ENCODE assay signal across 10 mouse cellular contexts in the genomic region with DNA sequence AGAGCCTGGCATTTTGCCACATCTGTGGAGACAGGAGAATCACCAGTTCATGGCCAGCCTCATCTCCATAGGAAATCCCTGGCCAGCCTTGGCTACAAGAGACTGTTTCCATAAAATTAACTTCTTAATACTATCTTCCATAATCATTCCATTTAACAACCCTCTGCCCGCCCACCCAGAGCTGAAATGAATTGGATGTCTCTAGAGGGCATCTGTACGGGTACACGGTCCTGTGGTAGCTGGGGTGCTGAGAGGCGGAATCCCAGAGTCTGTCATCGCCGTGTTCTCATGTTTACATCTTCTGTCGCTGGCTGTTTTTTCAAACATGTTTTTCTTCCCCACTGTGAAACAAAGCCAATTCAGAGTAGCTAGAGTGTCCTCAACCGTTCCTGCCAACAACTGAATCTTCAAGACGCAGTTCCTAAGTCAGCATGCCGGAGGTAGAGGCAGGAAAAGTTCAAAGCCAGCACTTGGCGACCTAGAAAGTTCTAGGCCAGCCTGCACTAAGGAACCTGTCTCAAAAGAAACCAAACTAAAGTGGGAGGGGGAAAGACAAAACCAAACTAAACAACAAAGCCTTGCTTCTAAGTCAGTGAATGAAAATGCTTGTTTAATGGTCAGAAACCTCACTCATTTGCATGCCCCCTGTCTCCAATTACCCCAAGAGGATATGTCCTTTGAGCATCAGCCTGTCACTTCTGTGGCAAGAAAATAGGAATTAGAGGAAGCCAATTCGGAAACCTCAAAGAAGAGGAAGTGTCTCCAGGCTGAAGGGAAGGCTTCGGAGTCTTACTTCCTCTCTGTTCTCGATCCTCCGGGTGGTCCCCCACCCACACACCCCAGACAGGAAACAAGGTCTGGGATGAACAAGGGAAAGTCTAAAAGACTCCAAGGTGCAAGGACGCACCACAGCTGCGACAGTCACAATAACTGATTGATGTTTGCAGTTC. TPM values are rescaled to one million over a fixed set of nuclear protein-coding genes. Genes with fewer than 3 reads are reported as not detected.
DNase-seq lines count a peak whose midpoint lies in the region; ATAC-seq and TF ChIP-seq lines count a peak whose summit lies in the region.
"Had no signal": no experiment of that assay in that cellular context is flagged by ENCODE, and none has a peak within 500 bp of the region (broad histone marks: within the 10 kb centered on the region; RNA-seq: fewer than 3 reads in every experiment).

No protein-coding gene starts in this region.

- TF ChIP-seq CTCF in E14TG2a.4 (conservative IDR thresholded peaks at IDR 0.05; ENCODE audit: low read length), result no peak

- no peaks in the 10 kb centered on the region for H3K27me3 ChIP-seq in heart, embryonic 11.5 days (ENCODE audit: control insufficient read depth, insufficient read depth, low read length)
- H3K27me3 ChIP-seq in E14TG2a.4 (ENCODE audit: insufficient read depth, low read length), result no peaks in the 10 kb centered on the region; the same call in 1 of the 2 replicates
- H3K27me3 ChIP-seq in megakaryocyte, embryonic 14.5 days (replicated peaks), result peaks cover 6% of the 10 kb centered on the region
- H3K27me3 ChIP-seq: limb, embryonic 13.5 days; Patski had no signal

- H3K27ac ChIP-seq in heart, embryonic 11.5 days (ENCODE audit: low read depth, low read length), result no peak overlapping the region

- H3K4me2 ChIP-seq in heart, embryonic 11.5 days, result no peak overlapping the region
- H3K4me2 ChIP-seq: limb, embryonic 13.5 days had no signal

- H3K36me3 ChIP-seq in heart, embryonic 11.5 days (ENCODE audit: control insufficient read depth, insufficient read depth, low read length), result no peaks in the 10 kb centered on the region
- no peaks in the 10 kb centered on the region for H3K36me3 ChIP-seq in E14TG2a.4 (ENCODE audit: insufficient read depth, low read length)
- no peaks in the 10 kb centered on the region for H3K36me3 ChIP-seq in megakaryocyte, embryonic 14.5 days (replicated peaks; ENCODE audit: low read length)
- H3K36me3 ChIP-seq: limb, embryonic 13.5 days had no signal

- ATAC-seq in heart, embryonic 11.5 days (replicated peaks; ENCODE audit: insufficient number of reproducible peaks, low FRiP score, low TSS enrichment), result no peak
- ATAC-seq: Patski had no signal

- DNase-seq in heart, adult 8-10 months (ENCODE audit: low spot score), result peak; percentile 53
- peak; percentile 22 to 23 for DNase-seq in heart, postnatal 14 days
- no peak for DNase-seq in cerebellum, adult 11-12 months
- no peak for DNase-seq in cerebellum, postnatal 4 days (ENCODE audit: low spot score in 2 of 2)
- DNase-seq in cerebellum, adult 18-20 months, result no peak

- no peaks in the 10 kb centered on the region; the same call in 1 of the 2 replicates for H3K4me1 ChIP-seq in heart, embryonic 11.5 days (ENCODE audit: control insufficient read depth, insufficient read depth, low read length)
- peaks cover 70% of the 10 kb centered on the region for H3K4me1 ChIP-seq in E14TG2a.4 (replicated peaks; ENCODE audit: low read depth, low read length)
- H3K4me1 ChIP-seq in megakaryocyte, embryonic 14.5 days, result peaks cover 60% of the 10 kb centered on the region

- H3K9ac ChIP-seq in heart, embryonic 11.5 days (ENCODE audit: low read depth, low read length), result no peak overlapping the region
- H3K9ac ChIP-seq: limb, embryonic 13.5 days had no signal

- intact Hi-C loops in heart, postnatal 14 days (cut with DNase I), result no loop called here

- H3K9me3 ChIP-seq in heart, embryonic 11.5 days (replicated peaks; ENCODE audit: control insufficient read depth, low read length), result no peaks in the 10 kb centered on the region
- H3K9me3 ChIP-seq in E14TG2a.4 (ENCODE audit: low read length), result no peaks in the 10 kb centered on the region
- H3K9me3 ChIP-seq in megakaryocyte, embryonic 14.5 days, result no peaks in the 10 kb centered on the region
- H3K9me3 ChIP-seq: limb, embryonic 13.5 days had no signal

- no peak overlapping the region for H3K4me3 ChIP-seq in heart, embryonic 11.5 days (ENCODE audit: low read depth, low read length)
- H3K4me3 ChIP-seq in E14TG2a.4 (replicated peaks; ENCODE audit: low read length), result peak overlapping the region; percentile 27; the same call in 1 of the 2 replicates
- peak overlapping the region; percentile 81 for H3K4me3 ChIP-seq in megakaryocyte, embryonic 14.5 days (replicated peaks)
- H3K4me3 ChIP-seq: limb, embryonic 13.5 days had no signal

- 60% methylated on average over 17 of the region's 17 CpGs for WGBS in heart, embryonic 11.5 days (ENCODE audit: insufficient replicate concordance)

RNA-seq across cellular contexts. Expression of a gene that starts 5.4 kb away (rescaled TPM):
- total RNA-seq in heart, adult 8-10 months (2022), result 100 to 1,000 TPM; 149 to 159 (median 156) TPM
- 336 and 340 TPM in 2 replicates for polyA plus RNA-seq in heart, embryonic 11.5 days (2014; fragmentation: Nextera tagmentation; extraction: Ambion mirVana)
- total RNA-seq in heart, postnatal 14 days (2021), result 100 to 1,000 TPM; 160 to 168 TPM
- polyA plus RNA-seq in megakaryocyte, embryonic 14.5 days (2012; ENCODE audit: insufficient read depth, low replicate concordance), result 19.3 and 25.9 TPM in 2 replicates

Comparison
In these comparisons a context has a peak if more than half of its experiments do, and no peak if none do; other contexts are left out.
1. DNase-seq: peak in heart, adult 8-10 months (single experiment) and heart, postnatal 14 days (2 of 2); none in cerebellum, adult 11-12 months (single experiment), cerebellum, postnatal 4 days (0 of 2) and cerebellum, adult 18-20 months (0 of 2).